Mouse (Mus musculus) midbrain, postnatal 0 days (tissue): ENCODE measurements at regions not wholly inside any gene's neighbourhood (a gene's known extent, or its start where the extent isn't known, plus 50 kb on each side); places are given as distances from the start of the nearest gene placed in this dataset.
A peak's percentile ranks its signal among the peaks of the same experiment; 100 is the strongest.

Experiments
- ATAC-seq: fragments of 200-750 bp; cut with Nextera tagmentation; 2 replicates; pipeline ENCODE4 v1.8.0; 2017; ENCODE audit warnings: moderate number of reproducible peaks, mild to moderate bottlenecking, moderate TSS enrichment, moderate library complexity; ENCODE audit not compliant: low FRiP score
- DNase-seq: peaks from one replicate; pipeline ENCODE4 v3.0.0-alpha.2; 2015; ENCODE audit warnings: low spot score
- H3K27ac ChIP-seq: fragments of 300-500 bp; sonication (generic); 2 replicates; pipeline ENCODE4 v1.5.1; 2014; ENCODE audit warnings: low read depth, mild to moderate bottlenecking, low read length, mixed read lengths
- H3K27me3 ChIP-seq: fragments of 300-500 bp; sonication (generic); 2 replicates; pipeline ENCODE4 v1.6.1; 2014; ENCODE audit warnings: low read length, control low read depth, mixed read lengths; ENCODE audit not compliant: insufficient read depth
- H3K36me3 ChIP-seq: fragments of 300-500 bp; sonication (generic); 2 replicates; pipeline ENCODE4 v1.6.1; 2014; ENCODE audit warnings: low read length, control low read depth, mixed read lengths; ENCODE audit not compliant: insufficient read depth
- H3K4me1 ChIP-seq: fragments of 300-500 bp; sonication (generic); 2 replicates; pipeline ENCODE4 v1.6.1; 2014; ENCODE audit warnings: mild to moderate bottlenecking, control low read depth, antibody characterized with exemption, low read length, mixed read lengths; ENCODE audit not compliant: insufficient read depth
- H3K4me2 ChIP-seq: fragments of 300-500 bp; sonication (generic); 2 replicates; pipeline ENCODE4 v1.6.1; 2014; ENCODE audit warnings: low read depth, mild to moderate bottlenecking, low read length, mixed read lengths; ENCODE audit not compliant: poor library complexity, severe bottlenecking
- H3K4me3 ChIP-seq: fragments of 300-500 bp; sonication (generic); 2 replicates; pipeline ENCODE4 v1.5.1; 2014; ENCODE audit warnings: low read depth, mild to moderate bottlenecking, low read length, moderate library complexity
- H3K9ac ChIP-seq: fragments of 300-500 bp; sonication (generic); replicated peaks from 2 replicates; pipeline ENCODE4 v1.6.1; 2014; ENCODE audit warnings: mild to moderate bottlenecking, low read length, moderate library complexity, mixed read lengths; ENCODE audit not compliant: poor library complexity, severe bottlenecking
- H3K9me3 ChIP-seq: fragments of 300-500 bp; sonication (generic); 2 replicates; pipeline ENCODE4 v1.6.1; 2016; ENCODE audit warnings: low read length, control low read depth
- CTCF ChIP-seq: IDR thresholded peaks from 2 replicates; pipeline ENCODE4 v1.5.1; 2016; ENCODE audit warnings: antibody characterized with exemption, mild to moderate bottlenecking
- WGBS: fragments of 180-500 bp; shearing (Covaris S2); extraction: QIAGEN DNeasy Blood & Tissue Kit; methylation state at CpG from one replicate; pipeline ENCODE4 v1.1.7; 2014; 5-methylcytosine and 5-hydroxymethylcytosine counted together

GRCm38 (mm10) chr12:7670561-7670960 is 306.9 kb upstream of the Apob start:
- Histone ChIP-seq H3K27ac (no peak overlapping the region), H3K4me1 (no peaks in the 10 kb centered on the region), H3K9me3 (no peaks in the 10 kb centered on the region), H3K36me3 (no peaks in the 10 kb centered on the region), H3K4me3 (no peak overlapping the region), H3K27me3 (no peaks in the 10 kb centered on the region), H3K4me2 (no peak overlapping the region), H3K9ac (no peak overlapping the region)
- no peak for TF ChIP-seq CTCF
- DNase-seq (no peak), ATAC-seq (no peak)
- 78% methylated on average over 1 of the region's 1 CpGs for WGBS

GRCm38 (mm10) chr12:7691996-7692395 is 285.5 kb upstream of the Apob start:
- Histone ChIP-seq H3K4me1 (no peaks in the 10 kb centered on the region), H3K9ac (no peak overlapping the region), H3K9me3 (no peaks in the 10 kb centered on the region), H3K27ac (no peak overlapping the region), H3K4me3 (no peak overlapping the region), H3K4me2 (no peak overlapping the region), H3K36me3 (no peaks in the 10 kb centered on the region), H3K27me3 (no peaks in the 10 kb centered on the region)
- DNase-seq (no peak), ATAC-seq (no peak)
- TF ChIP-seq CTCF: no peak
- 67% methylated on average over 7 of the region's 7 CpGs for WGBS

DNA sequence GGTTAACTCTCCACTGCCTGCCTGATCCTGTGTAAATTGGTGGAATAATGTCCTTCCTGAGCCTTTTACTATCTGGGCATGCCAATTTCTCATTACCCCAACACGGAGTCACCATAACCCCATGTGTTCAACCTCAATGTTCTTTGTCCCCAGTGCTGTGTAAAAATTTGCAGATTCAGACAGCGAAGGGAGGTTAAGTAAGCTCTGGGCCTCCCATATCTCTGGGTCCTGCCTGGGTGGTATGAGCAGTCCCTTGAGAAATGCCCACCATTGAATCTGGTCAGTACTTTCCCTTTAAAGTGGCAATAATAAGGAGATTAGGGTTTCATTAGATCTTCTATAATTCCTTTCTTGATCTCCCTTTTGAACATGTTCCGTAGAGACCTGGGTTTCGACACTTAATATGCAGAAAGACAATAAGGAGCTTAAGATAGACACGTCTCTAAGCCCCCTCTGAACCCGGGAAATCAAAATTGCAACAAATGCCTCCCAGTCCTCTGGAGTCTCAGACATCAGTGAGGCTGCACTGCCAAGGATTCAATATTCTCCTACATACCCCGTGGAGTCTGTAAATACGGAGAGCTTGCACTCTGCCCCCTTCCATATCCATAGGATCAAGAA is 279.0 kb upstream of the Apob start:
- TF ChIP-seq CTCF: no peak
- Histone ChIP-seq H3K27me3 (no peaks in the 10 kb centered on the region), H3K36me3 (no peaks in the 10 kb centered on the region), H3K4me3 (no peak overlapping the region), H3K4me2 (no peak overlapping the region), H3K9ac (no peak overlapping the region), H3K9me3 (no peaks in the 10 kb centered on the region), H3K27ac (no peak overlapping the region), H3K4me1 (no peaks in the 10 kb centered on the region)
- ATAC-seq (no peak), DNase-seq (no peak)
- WGBS: 24% methylated on average over 8 of the region's 8 CpGs

DNA sequence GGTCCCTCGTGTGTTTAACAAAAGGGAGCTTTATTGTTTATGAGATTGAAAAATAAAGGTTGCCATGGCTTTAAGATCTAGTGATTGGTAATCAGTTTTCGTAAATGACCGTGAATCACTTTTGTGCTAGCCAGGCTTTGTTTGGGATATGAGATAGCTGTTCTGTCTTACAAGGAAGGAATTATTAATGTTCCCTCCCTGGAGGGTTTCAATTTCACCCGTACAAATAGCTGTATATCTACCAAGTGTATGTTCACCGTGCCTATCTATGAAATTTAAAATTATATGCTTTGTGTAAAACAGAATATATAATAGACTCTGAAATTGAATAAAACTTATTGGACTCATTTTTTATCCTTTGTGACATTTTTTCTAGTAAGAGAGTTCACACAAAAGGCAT is 268.3 kb upstream of the Apob start:
- whole genome bisulfite sequencing: 14% methylated on average over 5 of the region's 5 CpGs
- no peaks in the 10 kb centered on the region for H3K27me3 ChIP-seq
- TF ChIP-seq CTCF: no peak
- no peak overlapping the region for H3K27ac ChIP-seq
- H3K9me3 ChIP-seq: no peaks in the 10 kb centered on the region
- no peak overlapping the region for H3K4me3 ChIP-seq
- no peak overlapping the region for H3K4me2 ChIP-seq
- no peaks in the 10 kb centered on the region for H3K4me1 ChIP-seq
- ATAC-seq (no peak), DNase-seq (peak; percentile 8)
- H3K9ac ChIP-seq: no peak overlapping the region
- no peaks in the 10 kb centered on the region for H3K36me3 ChIP-seq

DNA sequence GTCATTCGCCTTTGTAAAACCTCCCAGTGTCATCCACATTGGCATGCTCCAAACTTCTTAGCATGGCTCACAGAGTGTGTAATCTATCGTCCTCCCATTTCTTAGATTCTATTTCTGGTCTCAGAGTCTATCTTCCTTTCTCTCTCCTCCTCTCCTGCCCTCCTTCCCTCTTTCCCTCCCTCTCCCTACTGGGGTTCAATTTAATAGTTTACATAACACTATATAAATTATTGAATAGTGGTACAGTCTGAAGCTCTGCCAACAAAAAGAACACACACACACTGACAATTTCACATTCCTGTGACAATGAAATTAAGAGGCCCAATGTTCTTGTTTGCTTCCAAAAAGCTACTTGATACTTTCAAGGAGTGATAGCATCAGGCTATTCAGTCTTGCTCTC is 267.6 kb upstream of the Apob start:
- no peak for DNase-seq
- Histone ChIP-seq H3K36me3 (no peaks in the 10 kb centered on the region), H3K4me3 (no peak overlapping the region), H3K27ac (no peak overlapping the region), H3K9ac (no peak overlapping the region), H3K4me2 (no peak overlapping the region), H3K27me3 (no peaks in the 10 kb centered on the region), H3K9me3 (no peaks in the 10 kb centered on the region), H3K4me1 (no peaks in the 10 kb centered on the region)
- no peak for TF ChIP-seq CTCF
- 31% methylated on average over 2 of the region's 2 CpGs for WGBS
- ATAC-seq: no peak

DNA sequence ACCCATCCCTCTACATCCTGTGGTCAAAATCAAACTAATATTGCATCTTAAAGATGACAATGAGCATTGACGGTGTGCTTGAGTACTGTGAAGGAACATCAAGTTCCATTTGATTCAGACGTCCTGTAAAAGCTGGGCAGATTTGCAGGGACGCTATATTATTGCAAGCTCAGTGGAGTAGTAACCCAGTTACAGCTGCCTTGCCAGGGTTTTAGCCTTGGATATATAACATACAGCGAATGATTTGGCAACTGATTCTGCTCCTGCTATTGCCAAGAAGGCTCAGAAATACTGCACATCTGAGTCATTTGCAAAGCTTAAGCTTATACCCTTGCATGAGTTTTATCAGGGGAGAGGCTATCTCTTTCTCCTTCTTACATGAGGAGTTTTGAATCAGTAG is 262.4 kb upstream of the Apob start:
- H3K9ac ChIP-seq: no peak overlapping the region
- ATAC-seq: no peak
- no peaks in the 10 kb centered on the region for H3K36me3 ChIP-seq
- 88% methylated on average over 4 of the region's 4 CpGs for WGBS
- no peak overlapping the region for H3K4me2 ChIP-seq
- H3K9me3 ChIP-seq: no peaks in the 10 kb centered on the region
- H3K27ac ChIP-seq: no peak overlapping the region
- no peak overlapping the region for H3K4me3 ChIP-seq
- H3K4me1 ChIP-seq: no peaks in the 10 kb centered on the region
- TF ChIP-seq CTCF: no peak
- DNase-seq: no peak
- H3K27me3 ChIP-seq: no peaks in the 10 kb centered on the region
